Mouse (Mus musculus): ENCODE measurements around the gene Meis1.

The Meis1 gene

DNA sequence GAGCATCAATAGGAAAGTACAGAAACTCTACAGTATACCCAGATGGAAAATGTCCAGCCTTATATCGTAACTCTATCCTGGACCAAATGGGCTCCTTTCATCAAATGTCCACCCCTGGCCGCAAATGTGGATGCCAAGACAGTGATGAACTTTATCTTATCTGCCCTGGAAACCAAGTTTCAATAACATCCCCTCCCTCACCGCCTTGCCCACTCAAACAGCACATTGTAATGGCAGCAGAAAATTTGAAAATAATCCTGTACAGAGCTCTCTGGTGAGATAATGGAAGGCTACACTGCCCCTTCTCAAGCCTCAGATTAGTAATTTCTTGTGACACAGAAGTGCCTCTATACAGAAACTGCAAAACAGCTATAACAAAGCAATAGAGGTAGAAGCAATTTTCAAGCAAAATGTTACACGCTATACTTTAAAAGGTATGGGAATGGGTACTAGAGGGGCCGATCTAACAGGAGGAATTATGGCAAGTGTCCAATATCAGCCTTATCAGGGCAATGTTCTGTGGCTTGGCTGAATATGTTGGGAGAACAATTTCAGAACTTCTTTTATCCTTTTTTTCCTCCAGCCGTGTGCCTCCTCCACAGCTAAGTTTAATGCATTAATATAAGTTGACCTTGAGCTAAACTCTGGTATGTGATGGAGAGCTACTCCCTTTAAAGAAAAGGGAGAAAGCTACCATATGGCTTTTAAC lies 106.3 kb downstream of the Meis1 start:
- in situ Hi-C loops (cut with MboI, MseI) = no loop called here

DNA sequence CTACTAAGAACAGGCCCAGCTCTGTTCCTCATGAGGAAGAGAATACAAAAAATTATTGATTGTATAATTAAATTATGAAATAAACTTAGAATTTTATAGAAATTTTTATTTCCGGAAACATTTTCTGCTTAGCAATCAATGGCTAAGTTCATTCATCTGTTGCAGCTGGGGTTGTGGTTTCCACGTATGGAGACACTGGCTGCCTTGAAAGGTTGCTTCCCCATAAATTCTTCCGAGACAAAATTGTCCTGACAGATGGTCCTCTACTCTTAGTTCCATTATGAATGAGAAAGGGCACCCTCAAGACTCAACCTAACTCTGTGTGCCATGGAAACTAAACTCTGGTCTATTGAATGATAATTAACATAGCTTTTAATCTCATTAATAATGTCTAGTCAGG lies 111.9 kb downstream of the Meis1 start:
- in situ Hi-C loops (cut with MboI, MseI) = no loop called here

DNA sequence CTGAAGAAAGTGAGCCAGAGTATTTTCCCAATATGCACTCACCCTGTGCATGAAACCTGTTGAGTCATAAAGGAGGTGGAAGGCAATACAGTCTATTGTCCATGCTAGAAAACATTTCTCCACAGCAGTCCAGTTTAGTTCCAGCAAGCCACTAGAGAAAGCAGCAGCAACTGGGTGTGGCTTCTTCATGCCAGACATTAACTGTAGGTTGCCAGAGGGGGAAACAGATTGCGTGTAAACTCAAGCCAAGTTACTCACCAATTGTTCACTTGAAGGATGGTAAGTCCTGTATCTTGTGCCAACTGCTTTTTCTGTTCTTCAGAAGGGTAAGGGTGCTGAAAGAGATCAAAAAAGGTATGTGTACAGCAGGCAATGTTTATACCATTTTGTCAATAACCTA lies 113.4 kb downstream of the Meis1 start:
- in situ Hi-C loops (cut with MboI, MseI) = no loop called here

DNA sequence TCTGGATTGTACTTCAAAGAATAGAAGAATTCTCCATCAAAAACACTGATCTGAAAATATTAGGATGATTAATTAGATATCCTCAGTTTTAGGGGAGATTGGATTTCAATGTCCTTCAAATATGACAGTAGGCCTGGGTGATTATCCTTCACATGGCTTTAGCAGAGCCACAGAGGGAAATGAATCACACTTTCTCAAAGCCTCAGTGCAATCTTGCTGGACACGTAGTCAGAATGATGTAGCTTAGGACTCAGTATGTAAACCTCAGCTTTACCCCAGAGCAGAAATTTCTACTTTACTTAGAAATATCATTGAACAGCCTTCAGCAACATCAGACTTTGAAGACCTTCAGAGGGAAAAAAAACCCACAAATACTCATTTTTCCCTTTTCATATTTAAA lies 113.9 kb downstream of the Meis1 start:
- in situ Hi-C loops (cut with MboI, MseI) = no loop called here

GRCm38 (mm10) chr11:18904285-18904684 lies 114.5 kb downstream of the Meis1 start:
- in situ Hi-C loops (cut with MboI, MseI) = no loop called here

- in situ Hi-C loops (cut with MboI, MseI) = no loop called here
Observed at GRCm38 (mm10) chr11:18900489-18900888, 118.3 kb downstream of the Meis1 start.

DNA sequence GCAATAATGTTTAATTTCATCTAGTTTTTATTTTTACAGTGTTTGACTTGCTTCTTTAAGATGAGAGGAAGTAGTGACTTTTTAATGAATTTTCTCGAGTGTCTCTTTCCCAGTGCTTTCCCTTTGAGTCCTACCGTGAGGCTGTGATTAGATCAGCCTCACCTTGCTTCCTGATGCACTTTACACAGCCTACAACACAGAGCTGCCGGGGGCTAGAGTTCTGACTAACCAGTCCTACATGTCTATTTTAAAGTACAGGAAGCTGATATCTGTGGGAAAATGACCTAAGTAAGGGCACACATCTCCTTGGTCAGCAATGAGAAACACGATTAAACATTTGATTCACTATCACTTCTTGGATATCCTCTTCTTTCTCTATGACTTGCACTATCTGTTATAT lies 119.9 kb downstream of the Meis1 start:
- in situ Hi-C loops (cut with MboI, MseI) = no loop called here

DNA sequence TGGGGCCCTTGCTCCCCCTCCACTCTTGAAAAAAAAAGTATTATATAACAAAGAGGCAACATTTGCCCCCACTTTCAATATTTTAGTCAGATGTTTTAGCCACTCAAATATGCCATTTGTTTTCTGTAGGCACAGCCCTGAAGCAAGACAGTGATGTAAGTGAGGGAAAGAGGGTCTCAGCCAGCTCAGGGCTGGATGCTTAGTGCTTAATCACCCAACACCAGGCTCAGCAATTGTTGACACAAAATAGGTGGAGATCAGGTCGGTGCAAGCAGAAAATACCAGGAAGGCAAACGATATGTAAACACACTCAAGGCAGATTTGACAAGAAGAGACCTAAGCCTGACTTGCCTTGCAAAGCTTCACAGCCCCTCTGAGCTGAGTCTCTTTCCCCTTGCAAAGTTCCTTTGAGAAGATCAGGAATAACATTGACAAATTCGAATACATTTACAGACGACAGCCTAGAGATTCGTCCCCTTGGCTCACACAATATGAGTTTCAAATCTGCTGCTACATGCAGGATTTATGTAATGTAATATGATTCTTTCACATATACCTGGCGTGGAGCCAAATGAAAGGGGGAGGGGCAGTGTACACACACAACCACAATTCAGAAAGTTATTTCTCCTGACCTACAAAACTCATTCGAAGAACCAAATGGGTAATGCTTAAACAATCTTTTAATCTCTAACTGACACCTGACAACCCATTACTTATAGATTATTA lies 120.7 kb downstream of the Meis1 start:
- in situ Hi-C loops (cut with MboI, MseI) = no loop called here

- in situ Hi-C loops (cut with MboI, MseI) = no loop called here
Observed at GRCm38 (mm10) chr11:18897250-18897649, 121.5 kb downstream of the Meis1 start.

DNA sequence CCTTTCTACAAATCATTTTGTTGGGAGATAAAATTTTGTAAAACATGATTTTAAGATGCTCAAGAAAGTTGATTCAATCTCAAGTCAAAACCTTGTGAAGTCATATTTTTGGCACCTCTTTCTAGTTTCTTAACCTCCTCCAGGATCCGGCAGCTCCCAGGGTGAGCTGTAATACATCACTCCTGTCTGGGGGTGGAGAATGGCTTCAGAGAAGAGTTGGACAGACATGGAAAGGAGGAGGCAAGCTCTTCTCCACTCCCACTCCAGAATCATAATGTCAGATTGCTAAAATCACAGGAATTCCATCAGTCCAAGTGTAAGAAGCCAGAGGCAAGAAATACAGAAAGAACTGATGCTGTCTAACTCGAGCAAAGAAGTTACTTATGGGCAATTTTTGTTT lies 126.3 kb downstream of the Meis1 start:
- in situ Hi-C loops (cut with MboI, MseI) = no loop called here

DNA sequence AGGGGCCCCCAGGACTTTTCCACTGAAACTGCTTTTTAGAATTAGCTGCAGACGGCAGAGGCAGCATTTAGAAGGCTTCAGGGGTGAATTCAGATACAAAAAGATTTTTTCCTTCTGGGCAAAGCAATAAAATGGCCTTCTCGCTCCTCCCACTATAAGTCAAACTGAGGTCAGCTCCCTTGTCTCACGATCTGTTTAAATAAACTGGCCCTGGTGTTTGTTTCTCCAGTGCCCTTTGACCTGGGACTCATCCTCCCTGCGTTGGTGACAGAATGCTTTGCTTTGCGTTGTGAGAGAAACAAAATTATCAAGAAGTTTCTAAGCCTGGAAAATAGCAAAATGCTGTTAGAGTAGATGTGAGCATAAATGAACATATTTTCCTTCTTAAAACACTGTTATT lies 129.6 kb downstream of the Meis1 start:
- in situ Hi-C loops (cut with MboI, MseI) = no loop called here

GRCm38 (mm10) chr11:18888651-18889050 lies 130.1 kb downstream of the Meis1 start:
- in situ Hi-C loops (cut with MboI, MseI) = no loop called here

DNA sequence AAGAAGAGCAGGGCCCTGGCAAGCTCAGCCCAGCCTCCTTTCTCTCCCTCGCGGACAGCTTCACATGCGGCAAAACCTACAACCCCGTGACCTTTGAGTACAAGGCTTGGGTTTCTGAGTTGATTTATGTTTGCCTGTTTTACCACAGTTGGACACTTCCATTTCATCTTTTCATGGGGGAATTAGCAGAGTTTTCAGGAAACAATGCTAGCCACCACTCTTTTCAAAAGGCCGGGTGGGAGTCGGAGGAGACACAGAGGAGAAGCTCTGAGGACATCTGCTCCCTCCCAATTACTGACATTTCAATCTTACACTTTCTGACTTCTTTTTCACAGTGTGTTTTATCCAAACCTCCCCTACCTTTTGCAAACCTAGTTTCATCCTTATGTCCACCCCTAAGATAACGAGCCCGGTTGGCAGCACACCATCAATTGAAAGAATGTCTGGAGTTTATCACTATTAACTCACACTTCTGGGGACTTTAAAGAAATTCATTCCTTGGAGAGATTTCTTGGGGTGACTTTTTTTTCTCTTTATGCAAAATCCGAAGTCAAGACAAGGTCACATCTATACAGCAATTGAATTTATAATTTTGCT lies 133.0 kb downstream of the Meis1 start:
- in situ Hi-C loops (cut with MboI, MseI) = no loop called here

DNA sequence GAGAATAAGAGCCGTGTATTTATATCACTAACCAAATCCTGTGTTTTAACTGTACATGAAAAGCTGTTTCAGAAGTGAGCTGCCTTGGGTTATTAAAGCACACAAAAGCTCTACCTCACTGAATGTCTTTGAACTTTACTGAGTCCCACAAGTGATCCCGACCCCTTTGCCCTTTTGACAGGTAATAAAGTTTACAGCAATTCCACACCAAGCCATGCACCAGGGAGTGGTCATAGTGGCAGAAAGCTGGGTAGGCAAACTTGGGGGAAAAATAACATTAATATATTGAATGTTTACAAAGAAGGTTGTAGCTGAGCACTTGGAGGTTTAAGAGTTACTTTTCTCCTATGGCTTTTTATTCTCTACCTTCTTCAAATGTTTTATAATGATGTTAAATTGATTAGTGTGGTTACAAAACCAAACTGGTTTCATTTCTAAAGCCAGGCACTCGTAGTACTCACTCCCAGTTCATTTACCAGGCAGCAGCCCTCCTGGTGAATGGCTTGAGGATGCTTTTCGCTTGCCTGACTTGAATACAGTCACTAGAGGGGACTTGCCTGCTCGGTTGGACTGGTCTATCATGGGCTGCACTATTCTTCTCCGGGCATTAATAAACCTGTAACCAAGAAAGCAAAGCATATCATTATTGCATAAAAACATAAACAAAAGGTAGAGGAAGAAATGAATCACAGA lies 133.6 kb downstream of the Meis1 start:
- in situ Hi-C loops (cut with MboI, MseI) = no loop called here

- in situ Hi-C loops (cut with MboI, MseI) = no loop called here
Observed at GRCm38 (mm10) chr11:18883987-18884386, 134.8 kb downstream of the Meis1 start.

DNA sequence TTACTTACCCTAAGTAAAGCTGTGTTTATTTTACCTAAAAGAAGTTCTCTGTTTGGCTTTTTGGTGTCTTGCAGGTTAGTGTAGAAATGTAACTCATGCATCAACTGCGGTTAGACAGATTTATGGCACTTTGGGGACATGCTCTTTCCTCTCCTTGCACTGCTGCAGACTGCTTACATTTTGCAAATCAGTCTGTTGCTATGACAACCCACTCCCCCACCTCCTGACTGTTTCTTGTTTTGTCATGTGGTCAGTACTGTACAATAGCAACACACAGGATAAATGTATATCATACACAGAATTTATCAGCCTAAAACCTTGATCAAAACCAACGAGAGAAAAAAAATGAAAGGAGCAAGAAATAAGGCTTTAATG lies 135.3 kb downstream of the Meis1 start:
- in situ Hi-C loops (cut with MboI, MseI) = no loop called here

- in situ Hi-C loops (cut with MboI, MseI) = no loop called here
Observed at GRCm38 (mm10) chr11:18882747-18883506, 135.9 kb downstream of the Meis1 start.

- in situ Hi-C loops (cut with MboI, MseI) = no loop called here
Observed at GRCm38 (mm10) chr11:18882315-18882714, 136.5 kb downstream of the Meis1 start.

GRCm38 (mm10) chr11:18880806-18881205 lies 138.0 kb downstream of the Meis1 start:
- in situ Hi-C loops (cut with MboI, MseI) = no loop called here

GRCm38 (mm10) chr11:18879456-18879818 lies 139.3 kb downstream of the Meis1 start:
- in situ Hi-C loops (cut with MboI, MseI) = loop anchor here (5.0 kb wide), 1 partner anchor 133 kb away; no protein-coding TSS in a partner anchor

GRCm38 (mm10) chr11:18878748-18879455 lies 139.9 kb downstream of the Meis1 start:
- in situ Hi-C loops (cut with MboI, MseI) = loop anchor here (5.0 kb wide), 1 partner anchor 133 kb away; no protein-coding TSS in a partner anchor

Measured in regulatory T cell (primary cell).